Mouse (Mus musculus): Measurements from ENCODE around the gene Rtl4. TPM values are rescaled to one million over a fixed set of nuclear protein-coding genes. Genes with fewer than 3 reads are reported as not detected.
A peak's percentile ranks its signal among the peaks of the same experiment; 100 is the strongest.

Gene Rtl4
- not detected in 2 replicates for polyA plus RNA-seq (2015; fragmentation: Nextera tagmentation; extraction: Ambion mirVana)

- no peak for DNase-seq (ENCODE audit: low spot score)
Observed at GRCm38 (mm10) chrX:144688207-144689118, at the start of gene Rtl4. TSS of gene Rtl4 (plus strand) at chrX:144688907.

DNA sequence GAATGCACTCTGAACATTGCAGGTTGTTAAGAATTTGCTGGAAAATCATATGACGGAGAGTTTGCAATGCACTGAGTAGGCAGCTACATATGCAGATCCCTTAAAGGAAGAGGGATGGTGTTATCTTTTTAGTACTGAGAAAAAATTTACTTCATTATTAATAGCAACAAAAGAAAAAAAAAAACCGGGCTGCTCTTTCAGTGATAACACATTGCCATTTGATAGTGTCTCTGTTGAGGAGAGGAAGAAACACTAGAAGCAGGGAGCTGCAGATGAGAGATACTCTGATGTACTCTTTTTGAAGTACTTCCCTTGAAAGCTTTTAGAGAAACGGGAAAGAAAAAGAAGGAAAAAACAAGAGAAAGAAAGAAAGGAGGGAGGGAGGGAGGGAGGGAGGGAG is 44.0 kb upstream of the Rtl4 start:
- no peak for DNase-seq (ENCODE audit: low spot score)

GRCm38 (mm10) chrX:144645394-144645793 is 43.3 kb upstream of the Rtl4 start:
- DNase-seq (ENCODE audit: low spot score) = peak; percentile 3

DNA sequence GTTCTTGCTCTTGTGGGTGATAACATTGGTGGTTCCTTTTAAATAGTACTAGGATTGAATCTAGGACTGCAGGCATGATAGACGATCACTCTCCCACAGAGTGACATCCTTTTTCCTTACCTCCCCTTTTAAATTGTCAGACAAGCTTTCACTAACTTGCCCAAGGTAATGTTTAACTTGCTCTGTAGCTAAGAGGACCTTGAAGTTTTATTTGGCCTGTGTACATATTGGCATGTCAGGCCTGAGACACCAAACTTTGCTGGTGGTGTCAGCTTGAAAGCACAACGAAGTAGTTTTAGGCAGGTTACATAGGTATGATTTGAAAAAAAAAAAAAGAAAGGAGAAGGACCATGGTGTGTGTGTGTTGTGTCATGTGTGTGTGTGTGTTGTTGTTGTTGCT is 36.5 kb upstream of the Rtl4 start:
- no peak for DNase-seq (ENCODE audit: low spot score)

DNA sequence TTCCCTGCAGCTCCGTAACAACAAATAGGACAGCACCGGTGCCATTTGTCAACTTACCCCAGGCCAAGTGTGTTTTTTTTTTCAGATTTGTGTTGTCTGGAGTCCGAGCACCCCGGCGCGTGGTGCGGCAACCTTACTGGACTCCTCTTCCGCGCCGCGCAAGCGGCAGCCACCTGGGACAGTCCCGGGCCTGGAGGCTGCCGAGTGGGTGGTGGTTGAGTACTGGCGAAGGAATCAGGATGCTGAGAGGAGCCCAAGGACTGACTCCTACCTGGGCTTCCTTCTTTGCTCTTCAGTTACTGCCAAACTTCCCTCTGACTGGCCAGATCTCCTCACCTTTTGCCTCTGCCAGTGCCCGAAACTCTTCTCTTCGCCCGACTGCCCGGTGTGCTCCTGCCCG is 965 bp upstream of the Rtl4 start:
- no peak for DNase-seq (ENCODE audit: low spot score)

GRCm38 (mm10) chrX:144688142-144688206 is 733 bp upstream of the Rtl4 start, which contains the start of gene Trpc5:
TSS of gene Trpc5 (minus strand) at chrX:144688180.
- DNase-seq (ENCODE audit: low spot score) = no peak

- DNase-seq (ENCODE audit: low spot score) = no peak
Observed at GRCm38 (mm10) chrX:144689119-144689858, 582 bp downstream of the Rtl4 start.

DNA sequence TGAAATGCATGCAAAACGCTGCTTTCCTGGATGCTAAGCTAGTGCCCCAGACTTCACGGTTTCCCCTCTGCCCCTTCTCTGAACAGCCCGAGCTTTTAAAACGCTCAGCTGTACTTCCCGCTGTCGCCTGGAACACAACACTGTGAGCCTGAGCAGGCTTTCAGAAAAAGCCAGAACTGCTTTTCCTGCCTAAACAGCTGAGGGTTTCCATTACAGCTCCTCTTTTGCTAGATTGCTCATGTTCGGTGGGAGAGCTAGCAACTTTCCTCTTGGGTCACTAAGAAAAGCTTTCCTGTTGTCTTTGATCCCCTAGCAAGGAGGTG is 1.1 kb downstream of the Rtl4 start:
- DNase-seq (ENCODE audit: low spot score) = no peak

GRCm38 (mm10) chrX:144716330-144716729 is 27.6 kb downstream of the Rtl4 start:
- DNase-seq (ENCODE audit: low spot score) = no peak

- no peak for DNase-seq (ENCODE audit: low spot score)
Observed at GRCm38 (mm10) chrX:144747528-144748049, 58.9 kb downstream of the Rtl4 start.

DNA sequence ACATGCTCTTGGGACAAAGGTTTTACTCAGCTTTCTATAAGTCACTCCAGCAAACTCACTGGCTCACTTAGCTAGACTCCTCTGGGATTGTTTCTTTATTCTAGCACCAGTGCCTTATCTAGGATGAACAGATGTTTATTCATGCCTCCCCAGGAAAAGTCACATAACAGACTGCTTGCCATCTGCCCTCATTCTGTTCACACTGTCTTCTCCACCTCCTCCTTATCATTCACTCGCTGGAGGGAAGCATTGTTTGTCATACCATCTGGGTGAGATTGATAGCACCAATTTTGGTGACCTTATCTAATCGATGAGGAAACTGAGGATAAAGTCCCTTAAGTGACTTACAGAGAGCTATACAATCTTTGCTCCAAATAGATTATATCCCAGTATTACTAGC is 298.3 kb downstream of the Rtl4 start:
- DNase-seq (ENCODE audit: low spot score) = no peak

- no peak for DNase-seq (ENCODE audit: low spot score)
Observed at GRCm38 (mm10) chrX:145065484-145065913, 376.8 kb downstream of the Rtl4 start.

DNA sequence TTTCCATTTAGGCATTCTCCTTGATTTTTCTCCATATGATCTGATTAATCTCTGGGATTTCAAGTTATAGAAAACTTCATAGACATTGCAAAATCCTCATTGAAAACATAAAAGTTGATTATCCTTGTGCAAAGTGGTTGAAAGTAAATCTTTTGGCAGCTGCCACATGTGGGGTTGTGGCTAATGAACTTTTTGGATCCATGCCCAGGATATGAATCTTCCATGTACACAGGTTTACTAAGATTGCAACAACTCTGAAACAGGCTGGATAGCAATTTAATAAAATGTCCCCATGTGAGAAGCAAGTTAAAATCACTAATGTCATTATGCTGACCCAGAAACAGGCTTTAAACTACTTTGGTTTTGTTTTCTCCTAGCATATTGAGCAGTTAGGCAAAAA is 401.1 kb downstream of the Rtl4 start:
- DNase-seq (ENCODE audit: low spot score) = no peak

DNA sequence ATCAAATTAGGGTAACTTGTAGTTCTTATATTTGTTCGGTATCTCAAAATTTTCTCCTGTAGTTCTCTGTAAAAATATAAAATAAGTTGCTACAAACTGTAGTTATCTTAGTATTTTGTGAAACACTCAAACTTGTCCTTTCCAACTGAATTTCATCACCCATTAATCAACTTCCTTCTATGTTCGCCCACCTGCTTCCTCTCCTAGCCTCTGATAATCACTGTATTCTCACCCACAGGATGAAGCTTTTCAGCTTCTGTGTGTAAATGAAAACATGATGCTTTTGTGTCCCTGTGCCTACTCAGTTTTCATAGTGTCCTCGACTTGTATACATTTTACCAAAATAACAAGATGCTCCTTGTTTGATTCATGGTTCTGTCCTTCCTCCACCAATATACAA is 401.7 kb downstream of the Rtl4 start:
- no peak for DNase-seq (ENCODE audit: low spot score)

GRCm38 (mm10) chrX:145090964-145091363 is 402.3 kb downstream of the Rtl4 start:
- DNase-seq (ENCODE audit: low spot score) = no peak

MicroRNA genes within 50 kb of the gene (microRNA counts, 519-probe panel; counts per million panel counts)
- 473 counts per million, percentile 71 among the panel's probes with 10 or more counts for microRNA mmu-miR-3472

Small RNA genes within 50 kb of the gene (microRNA-seq; reads per million reads assigned to microRNA genes)
- not detected for gene Mir3472 (ENCODE audit: borderline number of aligned reads)

Other genes starting within 250 kb of the Rtl4 start
- gene Trpc5os, start 232.3 kb upstream of the Rtl4 start, polyA plus RNA-seq (2015; fragmentation: Nextera tagmentation; extraction: Ambion mirVana) = 0.04 TPM in 1 of 2 replicates, not detected in the other
- gene Trpc5, start 727 bp upstream of the Rtl4 start, polyA plus RNA-seq (2015; fragmentation: Nextera tagmentation; extraction: Ambion mirVana) = not detected in 2 replicates

Data from thymus, postnatal 0 days (tissue).